Mouse (Mus musculus) ES-E14 (cell line): ENCODE results near the gene Gprasp1. TPM values are rescaled to one million over a fixed set of nuclear protein-coding genes. Genes with fewer than 3 reads are reported as not detected.

Experiments used
- DNase-seq: peaks from one replicate; pipeline ENCODE4 v3.0.0-alpha.2; 2013; ENCODE audit warnings: low read depth, low spot score
- H3K27ac ChIP-seq: 2 replicates; pipeline ENCODE4 v1.5.1; 2012; ENCODE audit warnings: low read depth, mild to moderate bottlenecking, low read length, moderate library complexity, mixed read lengths; ENCODE audit not compliant: poor library complexity, insufficient read depth, severe bottlenecking
- H3K36me3 ChIP-seq: 2 replicates; pipeline ENCODE4 v1.6.1; 2012; ENCODE audit warnings: mild to moderate bottlenecking, low read length, moderate library complexity, mixed read lengths; ENCODE audit not compliant: control insufficient read depth, poor library complexity, insufficient read depth, severe bottlenecking
- H3K4me1 ChIP-seq, 2 experiments: fragments of 150-350 bp in 1 of 2; sonication (generic) in 1 of 2; 2 replicates each; pipeline ENCODE4 v1.6.1; 2012; ENCODE audit warnings: low read length in 2 of 2, mild to moderate bottlenecking in 1 of 2, mixed read lengths in 1 of 2; ENCODE audit not compliant: control insufficient read depth in 2 of 2, insufficient read depth in 2 of 2, poor library complexity in 1 of 2
- H3K4me3 ChIP-seq, 2 experiments: fragments of 150-350 bp in 1 of 2; sonication (generic) in 1 of 2; 2 replicates each; pipeline ENCODE4 v1.5.1; 2012; ENCODE audit warnings: low read length in 2 of 2, low read depth in 1 of 2, mild to moderate bottlenecking in 1 of 2, mixed read lengths in 1 of 2; ENCODE audit not compliant: insufficient read depth in 1 of 2, poor library complexity in 1 of 2, severe bottlenecking in 1 of 2
- H3K9ac ChIP-seq: 2 replicates; pipeline ENCODE4 v1.6.1; 2012; ENCODE audit warnings: low read depth, mild to moderate bottlenecking, low read length, mixed read lengths; ENCODE audit not compliant: poor library complexity, insufficient read depth, severe bottlenecking
- H3K9me3 ChIP-seq: fragments of 150-350 bp; sonication (generic); 2 replicates; pipeline ENCODE4 v1.6.1; 2012; ENCODE audit warnings: low read depth, mild to moderate bottlenecking, low read length; ENCODE audit not compliant: control insufficient read depth, insufficient read depth
- CHD2 ChIP-seq: IDR thresholded peaks from 2 replicates; pipeline ENCODE4 v1.6.1; 2014; ENCODE audit warnings: mild to moderate bottlenecking, low read depth, low read length, inconsistent platforms
- HCFC1 ChIP-seq: IDR thresholded peaks from 2 replicates; pipeline ENCODE4 v1.6.1; 2012; ENCODE audit warnings: low read length, inconsistent platforms, borderline replicate concordance; ENCODE audit not compliant: insufficient read depth
- MAFK ChIP-seq: IDR thresholded peaks from 2 replicates; pipeline ENCODE4 v1.6.1; 2014; ENCODE audit warnings: mild to moderate bottlenecking, low read depth, low read length, inconsistent platforms; ENCODE audit not compliant: insufficient read depth
- ZC3H11A ChIP-seq: IDR thresholded peaks from 2 replicates; pipeline ENCODE4 v1.6.1; 2012; ENCODE audit warnings: low read depth, mild to moderate bottlenecking, inconsistent platforms, low read length, borderline replicate concordance
- ZNF384 ChIP-seq: IDR thresholded peaks from 2 replicates; pipeline ENCODE4 v1.6.1; 2012; ENCODE audit warnings: low read depth, low read length, inconsistent platforms
- in situ Hi-C, 2 experiments: fragments of 600-800 bp; cut with MboI; formaldehyde crosslinking; loops; one replicate each; pipeline ENCODE4 v1.15.1; 2025; ENCODE audit warnings: low sequenced_read_pairs in 2 of 2, inconsistent platforms in 1 of 2; ENCODE audit not compliant: unreplicated experiment in 2 of 2
- total RNA-seq: library from RNA; depleted of rRNA; stranded (reverse); fragments of 300-350 nt; gene quantifications from 2 replicates; pipeline ENCODE4 v1.2.3, GENCODE M21; 2012; rRNA removed

Gprasp1 gene
- total RNA-seq, result 30.7 and 35.3 TPM in 2 replicates

- H3K9me3 ChIP-seq, result no peaks in the 10 kb centered on the region
- H3K4me1 ChIP-seq, result no peaks in the 10 kb centered on the region
- TF ChIP-seq CHD2 (no peak; the same call in 1 of the 2 replicates), MAFK (no peak), HCFC1 (no peak), ZC3H11A (no peak), ZNF384 (no peak)
- peak within 1 kb of the TSS; percentile 79 to 86 for H3K4me3 ChIP-seq
- in situ Hi-C loops, result no loop called here
- H3K9ac ChIP-seq, result peak within 1 kb of the TSS; percentile 88
- H3K36me3 ChIP-seq, result peaks cover 5% of the 10 kb centered on the region; the same call in 1 of the 2 replicates
- peak; percentile 69 for DNase-seq
- H3K27ac ChIP-seq, result 0 out of 2 replicates have a peak within 1 kb of the TSS, but pooled peaks have one; percentile 56
These were observed at the start of gene Gprasp1, which contains the start of gene Armcx5 for GRCm38 (mm10) chrX:135742304-135743055. Gene Gprasp1, plus strand, starts transcription at chrX:135742733. Gene Armcx5, plus strand, starts transcription at chrX:135742733.

GRCm38 (mm10) chrX:135693633-135694032 lies 48.9 kb upstream of the Gprasp1 start, which contains the start of gene Tcp11x2:
Gene Tcp11x2, minus strand, starts transcription at chrX:135693790.
- TF ChIP-seq ZNF384 (no peak), ZC3H11A (no peak), MAFK (no peak), HCFC1 (no peak), CHD2 (no peak)
- Histone ChIP-seq H3K4me3 (no peak within 1 kb of the TSS), H3K4me1 (no peaks in the 10 kb centered on the region), H3K9ac (no peak within 1 kb of the TSS), H3K36me3 (no peaks in the 10 kb centered on the region), H3K27ac (no peak within 1 kb of the TSS), H3K9me3 (no peaks in the 10 kb centered on the region)
- in situ Hi-C loops, result no loop called here
- no peak for DNase-seq

- Histone ChIP-seq H3K4me1 (no peaks in the 10 kb centered on the region), H3K9ac (no peak overlapping the region), H3K4me3 (no peak overlapping the region), H3K27ac (no peak overlapping the region), H3K9me3 (no peaks in the 10 kb centered on the region), H3K36me3 (no peaks in the 10 kb centered on the region)
- DNase-seq, result no peak
- in situ Hi-C loops, result no loop called here
- peak; percentile 79 for TF ChIP-seq MAFK
- no peak for TF ChIP-seq HCFC1
- TF ChIP-seq ZC3H11A, result no peak
These were observed 39.4 kb upstream of the Gprasp1 start for GRCm38 (mm10) chrX:135703111-135703510.

- Histone ChIP-seq H3K4me1 (no peaks in the 10 kb centered on the region), H3K36me3 (no peaks in the 10 kb centered on the region), H3K9me3 (no peaks in the 10 kb centered on the region), H3K4me3 (no peak overlapping the region), H3K9ac (no peak overlapping the region), H3K27ac (no peak overlapping the region)
- DNase-seq, result no peak
- no peak for TF ChIP-seq CHD2
- no peak for TF ChIP-seq HCFC1
- no peak for TF ChIP-seq ZC3H11A
- TF ChIP-seq MAFK, result no peak
- no peak for TF ChIP-seq ZNF384
- in situ Hi-C loops, result no loop called here
These were observed 38.2 kb upstream of the Gprasp1 start for GRCm38 (mm10) chrX:135704349-135704748.

GRCm38 (mm10) chrX:135712845-135713244 lies 29.7 kb upstream of the Gprasp1 start:
- no peak overlapping the region for H3K4me3 ChIP-seq
- in situ Hi-C loops, result no loop called here
- no peak overlapping the region for H3K27ac ChIP-seq
- H3K4me1 ChIP-seq, result no peaks in the 10 kb centered on the region
- no peaks in the 10 kb centered on the region for H3K36me3 ChIP-seq
- TF ChIP-seq ZC3H11A (no peak), CHD2 (no peak), HCFC1 (no peak), ZNF384 (no peak), MAFK (no peak)
- no peak overlapping the region for H3K9ac ChIP-seq
- no peaks in the 10 kb centered on the region for H3K9me3 ChIP-seq
- no peak for DNase-seq
